Mouse (Mus musculus) embryonic facial prominence, embryonic 14.5 days (tissue): ENCODE results near the gene Cbfa2t2. TPM values are rescaled to one million over a fixed set of nuclear protein-coding genes. Genes with fewer than 3 reads are reported as not detected.
A peak's percentile ranks its signal among the peaks of the same experiment; 100 is the strongest.
"Not testable (repeated sequence)": the region's sequence is repeated elsewhere in the genome, so short reads cannot be mapped to it uniquely, and the experiment has no call there.

Experiments
- ATAC-seq: fragments of 200-750 bp; cut with Nextera tagmentation; 2 replicates; pipeline ENCODE4 v1.8.0; 2017; ENCODE audit warnings: low read depth, moderate number of reproducible peaks, moderate TSS enrichment
- DNase-seq: peaks from one replicate; pipeline ENCODE4 v3.0.0-alpha.2; 2015; ENCODE audit warnings: low spot score
- H3K27ac ChIP-seq: fragments of 300-500 bp; sonication (generic); replicated peaks from 2 replicates; pipeline ENCODE4 v1.5.1; 2014; ENCODE audit warnings: low read depth, mild to moderate bottlenecking, low read length, moderate library complexity
- H3K27me3 ChIP-seq: fragments of 300-500 bp; sonication (generic); replicated peaks from 2 replicates; pipeline ENCODE4 v1.6.1; 2014; ENCODE audit warnings: low read length; ENCODE audit not compliant: control insufficient read depth, insufficient read depth
- H3K36me3 ChIP-seq: fragments of 300-500 bp; sonication (generic); 2 replicates; pipeline ENCODE4 v1.6.1; 2014; ENCODE audit warnings: low read length, mixed read lengths; ENCODE audit not compliant: control insufficient read depth, insufficient read depth
- H3K4me1 ChIP-seq: fragments of 300-500 bp; sonication (generic); 2 replicates; pipeline ENCODE4 v1.6.1; 2014; ENCODE audit warnings: antibody characterized with exemption, low read length; ENCODE audit not compliant: control insufficient read depth, insufficient read depth
- H3K4me2 ChIP-seq: fragments of 300-500 bp; sonication (generic); 2 replicates; pipeline ENCODE4 v1.6.1; 2014; ENCODE audit warnings: low read depth, mild to moderate bottlenecking, low read length, moderate library complexity, mixed read lengths
- H3K4me3 ChIP-seq: fragments of 300-500 bp; sonication (generic); 2 replicates; pipeline ENCODE4 v1.5.1; 2014; ENCODE audit warnings: low read depth, mild to moderate bottlenecking, low read length
- H3K9ac ChIP-seq: fragments of 300-500 bp; sonication (generic); 2 replicates; pipeline ENCODE4 v1.6.1; 2014; ENCODE audit warnings: low read depth, mild to moderate bottlenecking, low read length, moderate library complexity, mixed read lengths
- H3K9me3 ChIP-seq: fragments of 300-500 bp; sonication (generic); 2 replicates; pipeline ENCODE4 v1.6.1; 2016; ENCODE audit warnings: low read length; ENCODE audit not compliant: control insufficient read depth
- WGBS: fragments of 180-500 bp; shearing (Covaris S2); extraction: QIAGEN DNeasy Blood & Tissue Kit; methylation state at CpG from one replicate; pipeline ENCODE4 v1.1.7; 2014; 5-methylcytosine and 5-hydroxymethylcytosine counted together
- polyA plus RNA-seq: library from polyadenylated mRNA; unstranded; fragments of >200 nt; fragmentation: Nextera tagmentation; extraction: Ambion mirVana; gene quantifications from 2 replicates; pipeline ENCODE4 v1.2.1, GENCODE M21; 2014

The Cbfa2t2 gene
- polyA plus RNA-seq, 1 experiment from 2014 or later = 31.5 TPM

- 43% methylated on average over 1 of the region's 1 CpGs for WGBS
- DNase-seq = peak; percentile 65
Observed at GRCm38 (mm10) chr2:154465914-154466335, 29.6 kb downstream of the Cbfa2t2 start.

GRCm38 (mm10) chr2:154467139-154467538, 30.9 kb downstream of the Cbfa2t2 start:
- WGBS = 82% methylated on average over 5 of the region's 5 CpGs
- Histone ChIP-seq H3K9ac (no peak overlapping the region), H3K27ac (no peak overlapping the region), H3K4me1 (peaks cover 15% of the 10 kb centered on the region), H3K27me3 (no peaks in the 10 kb centered on the region), H3K36me3 (no peaks in the 10 kb centered on the region), H3K4me3 (no peak overlapping the region), H3K9me3 (no peaks in the 10 kb centered on the region), H3K4me2 (no peak overlapping the region)
- ATAC-seq (no peak), DNase-seq (no peak)

More at GRCm38 (mm10) chr2:154465914-154466335, 29.6 kb downstream of the Cbfa2t2 start:
- H3K9ac ChIP-seq = no peak overlapping the region
- ATAC-seq = peak; percentile 81
- no peaks in the 10 kb centered on the region for H3K9me3 ChIP-seq
- H3K4me2 ChIP-seq = no peak overlapping the region
- no peaks in the 10 kb centered on the region for H3K27me3 ChIP-seq
- H3K27ac ChIP-seq = 0 out of 2 replicates have a peak overlapping the region, but pooled peaks have one; percentile 21
- H3K4me1 ChIP-seq = peaks cover 15% of the 10 kb centered on the region
- no peaks in the 10 kb centered on the region for H3K36me3 ChIP-seq
- H3K4me3 ChIP-seq = no peak overlapping the region

- no peaks in the 10 kb centered on the region for H3K27me3 ChIP-seq
- H3K27ac ChIP-seq = no peak overlapping the region
- H3K4me1 ChIP-seq = no peaks in the 10 kb centered on the region; the same call in 1 of the 2 replicates
- H3K9me3 ChIP-seq = no peaks in the 10 kb centered on the region
- H3K36me3 ChIP-seq = 0 out of 2 replicates have a peak, but pooled peaks cover 5% of the 10 kb centered on the region
- DNase-seq = no peak
- no peak overlapping the region for H3K9ac ChIP-seq
- H3K4me2 ChIP-seq = no peak overlapping the region
- no peak overlapping the region for H3K4me3 ChIP-seq
- ATAC-seq = no peak
- 82% methylated on average over 1 of the region's 1 CpGs for WGBS
Observed at GRCm38 (mm10) chr2:154474251-154475061, 38.2 kb downstream of the Cbfa2t2 start.

- WGBS = 96% methylated on average over 1 of the region's 1 CpGs
- ATAC-seq = no peak
Observed at GRCm38 (mm10) chr2:154475062-154475349, 38.7 kb downstream of the Cbfa2t2 start.

GRCm38 (mm10) chr2:154475861-154476260, 39.6 kb downstream of the Cbfa2t2 start:
- DNase-seq (no peak), ATAC-seq (no peak)
- H3K4me3 ChIP-seq = no peak overlapping the region
- 93% methylated on average over 7 of the region's 7 CpGs for WGBS
- no peak overlapping the region for H3K9ac ChIP-seq
- no peak overlapping the region for H3K4me2 ChIP-seq
- H3K4me1 ChIP-seq = no peaks in the 10 kb centered on the region; the same call in 1 of the 2 replicates
- H3K27me3 ChIP-seq = no peaks in the 10 kb centered on the region
- H3K9me3 ChIP-seq = no peaks in the 10 kb centered on the region
- no peak overlapping the region for H3K27ac ChIP-seq
- H3K36me3 ChIP-seq = 0 out of 2 replicates have a peak, but pooled peaks cover 5% of the 10 kb centered on the region

More at GRCm38 (mm10) chr2:154475062-154475349, 38.7 kb downstream of the Cbfa2t2 start:
- H3K4me1 ChIP-seq = no peaks in the 10 kb centered on the region; the same call in 1 of the 2 replicates
- H3K4me3 ChIP-seq = no peak overlapping the region
- no peak overlapping the region for H3K27ac ChIP-seq
- H3K27me3 ChIP-seq = no peaks in the 10 kb centered on the region
- H3K36me3 ChIP-seq = 0 out of 2 replicates have a peak, but pooled peaks cover 5% of the 10 kb centered on the region
- no peak overlapping the region for H3K4me2 ChIP-seq
- DNase-seq = no peak
- no peak overlapping the region for H3K9ac ChIP-seq
- no peaks in the 10 kb centered on the region for H3K9me3 ChIP-seq

- no peak overlapping the region for H3K4me3 ChIP-seq
- no peak overlapping the region for H3K27ac ChIP-seq
- no peaks in the 10 kb centered on the region for H3K9me3 ChIP-seq
- DNase-seq (no peak), ATAC-seq (no peak)
- H3K4me2 ChIP-seq = no peak overlapping the region
- 72% methylated on average over 3 of the region's 3 CpGs for WGBS
- no peaks in the 10 kb centered on the region; the same call in 1 of the 2 replicates for H3K4me1 ChIP-seq
- H3K27me3 ChIP-seq = no peaks in the 10 kb centered on the region
- H3K9ac ChIP-seq = no peak overlapping the region
- H3K36me3 ChIP-seq = 0 out of 2 replicates have a peak, but pooled peaks cover 5% of the 10 kb centered on the region
Observed at GRCm38 (mm10) chr2:154477028-154477427, 40.7 kb downstream of the Cbfa2t2 start.

- Histone ChIP-seq H3K27me3 (no peaks in the 10 kb centered on the region), H3K36me3 (no peaks in the 10 kb centered on the region), H3K4me3 (no peak overlapping the region), H3K4me1 (peaks cover 12% of the 10 kb centered on the region), H3K9me3 (no peaks in the 10 kb centered on the region), H3K4me2 (no peak overlapping the region), H3K27ac (no peak overlapping the region), H3K9ac (no peak overlapping the region)
- peak; percentile 29 for DNase-seq
- no peak for ATAC-seq
Observed at GRCm38 (mm10) chr2:154491788-154492187, 55.5 kb downstream of the Cbfa2t2 start.

- not testable (repeated sequence) for H3K36me3 ChIP-seq, H3K4me2 ChIP-seq, H3K27me3 ChIP-seq, H3K9me3 ChIP-seq, H3K4me3 ChIP-seq, DNase-seq, H3K9ac ChIP-seq, ATAC-seq, H3K27ac ChIP-seq
- peaks cover 12% of the 10 kb centered on the region for H3K4me1 ChIP-seq
- 56% methylated on average over 2 of the region's 2 CpGs for WGBS
Observed at GRCm38 (mm10) chr2:154493559-154493958, 57.3 kb downstream of the Cbfa2t2 start.

- Histone ChIP-seq H3K36me3 (0 out of 2 replicates have a peak, but pooled peaks cover 4% of the 10 kb centered on the region), H3K27me3 (no peaks in the 10 kb centered on the region), H3K4me3 (no peak overlapping the region), H3K9me3 (no peaks in the 10 kb centered on the region), H3K4me2 (no peak overlapping the region), H3K27ac (no peak overlapping the region), H3K9ac (no peak overlapping the region), H3K4me1 (peaks cover 12% of the 10 kb centered on the region)
- no peak for DNase-seq
- WGBS = 91% methylated on average over 4 of the region's 4 CpGs
- no peak for ATAC-seq
Observed at GRCm38 (mm10) chr2:154495021-154495420, 58.7 kb downstream of the Cbfa2t2 start.
